Mouse (Mus musculus) bone marrow, adult 2 months (tissue): Measurements from ENCODE around the gene Matk.

Experiments used
- CTCF ChIP-seq: fragments of 200-500 bp; IDR thresholded peaks from 2 replicates; pipeline ENCODE4 v1.5.1; 2011; ENCODE audit warnings: low read length, control low read depth; ENCODE audit not compliant: control insufficient read depth, insufficient read depth
- POLR2A ChIP-seq: fragments of 200-500 bp; IDR thresholded peaks from 2 replicates; pipeline ENCODE4 v1.6.1; 2011; ENCODE audit warnings: low read depth, mild to moderate bottlenecking, control low read depth, low read length, borderline replicate concordance; ENCODE audit not compliant: control insufficient read depth

DNA sequence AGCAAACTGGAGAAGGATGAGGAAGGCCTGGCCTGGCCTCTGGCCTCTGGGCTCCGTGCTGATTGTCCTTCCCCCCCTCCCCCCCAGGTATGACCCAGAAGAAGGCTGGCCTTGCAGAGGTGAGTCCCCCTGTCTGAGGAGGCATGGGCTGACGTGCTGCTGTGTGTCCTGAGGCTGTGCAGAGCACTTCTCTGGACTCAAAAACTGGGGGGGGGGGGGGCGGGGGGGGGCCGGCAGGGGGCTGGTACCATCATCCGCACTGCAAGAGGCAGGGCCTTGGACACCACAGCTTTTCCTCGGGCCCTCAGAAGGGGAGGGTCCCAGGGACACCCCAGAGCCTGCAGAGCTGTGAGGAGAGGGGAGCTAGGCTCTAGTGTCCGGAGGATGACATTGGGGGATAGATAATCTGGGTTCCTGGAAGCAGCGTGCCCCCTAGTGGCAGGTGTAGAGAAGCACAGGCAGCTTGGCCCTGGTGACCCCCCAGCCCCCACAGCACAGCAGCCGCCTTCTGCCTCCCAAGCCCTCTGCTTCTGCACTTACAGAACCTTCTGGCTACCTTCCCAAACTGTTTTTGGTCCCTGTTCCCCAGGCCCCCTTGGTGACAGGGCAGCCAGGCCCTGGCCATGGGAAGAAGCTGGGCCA, 52.0 kb downstream of the Matk start:
- TF ChIP-seq CTCF (peak; percentile 94), POLR2A (no peak; the same call in 1 of the 2 replicates)
